Mouse (Mus musculus) myocyte (in vitro differentiated cells): ENCODE measurements around the gene Fbxo41. TPM values are rescaled to one million over a fixed set of nuclear protein-coding genes. Genes with fewer than 3 reads are reported as not detected.

Source experiments
- H3K27me3 ChIP-seq: one replicate; pipeline ENCODE4 v1.6.1; 2011; ENCODE audit not compliant: control insufficient read depth, insufficient read depth, insufficient read length
- H3K36me3 ChIP-seq: one replicate; pipeline ENCODE4 v1.6.1; 2011; ENCODE audit not compliant: control insufficient read depth, insufficient read depth
- H3K4me2 ChIP-seq: one replicate; pipeline ENCODE4 v1.6.1; 2011; ENCODE audit warnings: low read depth, control low read depth
- H3K4me3 ChIP-seq: one replicate; pipeline ENCODE4 v1.5.1; 2011; ENCODE audit warnings: mild to moderate bottlenecking, control low read depth, moderate library complexity
- H3K79me2 ChIP-seq: one replicate; pipeline ENCODE4 v1.6.1; 2011; ENCODE audit not compliant: control insufficient read depth, insufficient read depth
- H3ac ChIP-seq: one replicate; pipeline ENCODE4 v1.6.1; 2011; ENCODE audit not compliant: control insufficient read depth, insufficient read length
- CEBPB ChIP-seq: IDR thresholded peaks from 2 replicates; pipeline ENCODE4 v1.6.1; 2011; ENCODE audit warnings: mild to moderate bottlenecking, moderate library complexity; ENCODE audit not compliant: poor library complexity, insufficient read depth, severe bottlenecking
- E2F4 ChIP-seq: IDR thresholded peaks from one replicate; pipeline ENCODE4 v1.6.1; 2011; ENCODE audit warnings: mild to moderate bottlenecking, control low read depth, moderate library complexity; ENCODE audit not compliant: insufficient read depth
- MAX ChIP-seq: IDR thresholded peaks from one replicate; pipeline ENCODE4 v1.6.1; 2011; ENCODE audit warnings: low read depth, mild to moderate bottlenecking, control low read depth
- MYOD1 ChIP-seq, 3 experiments: IDR thresholded peaks; one replicate each; pipeline ENCODE4 v1.6.1; 2011; ENCODE audit warnings: control low read depth in 2 of 3, low read depth in 2 of 3, mild to moderate bottlenecking in 2 of 3, moderate library complexity in 1 of 3; ENCODE audit not compliant: insufficient read length in 2 of 3, control insufficient read depth in 1 of 3
- MYOG ChIP-seq, 3 experiments: IDR thresholded peaks; one replicate each; pipeline ENCODE4 v1.6.1; 2011; ENCODE audit warnings: control low read depth in 2 of 3, low read depth in 2 of 3, mild to moderate bottlenecking in 2 of 3; ENCODE audit not compliant: insufficient read length in 2 of 3, control insufficient read depth in 1 of 3, insufficient read depth in 1 of 3
- POLR2A ChIP-seq: IDR thresholded peaks from one replicate; pipeline ENCODE4 v1.6.1; 2011; ENCODE audit warnings: low read depth, mild to moderate bottlenecking, control low read depth, moderate library complexity; ENCODE audit not compliant: insufficient read length
- POLR2AphosphoS2 ChIP-seq: IDR thresholded peaks from one replicate; pipeline ENCODE4 v1.6.1; 2011; ENCODE audit warnings: low read depth, control low read depth; ENCODE audit not compliant: insufficient read length
- REST ChIP-seq: IDR thresholded peaks from one replicate; pipeline ENCODE4 v1.6.1; 2011; ENCODE audit warnings: mild to moderate bottlenecking, control low read depth, moderate library complexity; ENCODE audit not compliant: insufficient read depth, insufficient read length
- SRF ChIP-seq: IDR thresholded peaks from one replicate; pipeline ENCODE4 v1.6.1; 2011; ENCODE audit warnings: low read depth; ENCODE audit not compliant: control insufficient read depth, insufficient read length
- TCF12 ChIP-seq: IDR thresholded peaks from one replicate; pipeline ENCODE4 v1.6.1; 2011; ENCODE audit warnings: mild to moderate bottlenecking, control low read depth; ENCODE audit not compliant: poor library complexity, insufficient read depth, severe bottlenecking
- TCF3 ChIP-seq: IDR thresholded peaks from one replicate; pipeline ENCODE4 v1.6.1; 2011; ENCODE audit warnings: low read depth, control low read depth; ENCODE audit not compliant: insufficient read length
- USF1 ChIP-seq: IDR thresholded peaks from one replicate; pipeline ENCODE4 v1.6.1; 2011; ENCODE audit warnings: low read depth, mild to moderate bottlenecking, control low read depth, moderate library complexity
- polyA plus RNA-seq: library from polyadenylated mRNA; unstranded; fragments of >200 nt; fragmentation: generic; extraction: Trizol; gene quantifications from one replicate; pipeline ENCODE4 v1.2.1, GENCODE M21; 2012; ENCODE audit warnings: missing spikeins

Fbxo41 gene
- polyA plus RNA-seq, result not detected

DNA sequence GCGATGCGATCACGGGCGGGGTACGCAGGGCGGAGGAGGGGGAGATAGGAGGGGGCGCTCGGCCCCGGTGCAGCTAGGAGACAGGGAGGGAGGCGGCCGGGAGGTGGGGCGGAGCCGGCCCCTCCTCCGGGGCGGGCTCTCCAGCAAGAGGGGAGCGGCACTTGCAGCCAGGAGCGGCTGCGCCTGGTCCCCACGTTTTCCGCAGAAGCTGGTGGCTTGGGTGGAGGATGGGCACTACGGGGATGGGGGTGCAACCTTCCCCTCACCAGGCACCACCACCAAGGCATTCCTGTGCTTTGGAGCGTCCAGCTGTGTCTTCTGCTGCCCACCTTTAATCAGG lies at the start of gene Fbxo41:
Fbxo41 (minus strand) TSS at position 84 of the 340 bp plus-strand sequence.
- no peak for TF ChIP-seq REST
- no peak for TF ChIP-seq TCF3
- no peak for TF ChIP-seq USF1
- TF ChIP-seq POLR2AphosphoS2, result no peak
- TF ChIP-seq SRF, result no peak
- TF ChIP-seq E2F4, result no peak
- no peak for TF ChIP-seq MAX
- no peak for TF ChIP-seq CEBPB
- no peak for TF ChIP-seq MYOG (IDR thresholded peaks at IDR 0.05; ENCODE audit: control insufficient read depth in 1 of 3, insufficient read depth in 1 of 3, insufficient read length in 2 of 3, low read depth in 2 of 3)
- TF ChIP-seq MYOD1 (IDR thresholded peaks at IDR 0.05; ENCODE audit: control insufficient read depth in 1 of 3, insufficient read length in 2 of 3, low read depth in 2 of 3), result no peak
- TF ChIP-seq TCF12, result no peak
- TF ChIP-seq POLR2A, result no peak
- Histone ChIP-seq H3K4me3 (no peak within 1 kb of the TSS), H3K27me3 (peaks cover 32% of the 10 kb centered on the region), H3K36me3 (no peaks in the 10 kb centered on the region), H3ac (no peak within 1 kb of the TSS), H3K79me2 (no peaks in the 10 kb centered on the region), H3K4me2 (peak within 1 kb of the TSS; percentile 6)

DNA sequence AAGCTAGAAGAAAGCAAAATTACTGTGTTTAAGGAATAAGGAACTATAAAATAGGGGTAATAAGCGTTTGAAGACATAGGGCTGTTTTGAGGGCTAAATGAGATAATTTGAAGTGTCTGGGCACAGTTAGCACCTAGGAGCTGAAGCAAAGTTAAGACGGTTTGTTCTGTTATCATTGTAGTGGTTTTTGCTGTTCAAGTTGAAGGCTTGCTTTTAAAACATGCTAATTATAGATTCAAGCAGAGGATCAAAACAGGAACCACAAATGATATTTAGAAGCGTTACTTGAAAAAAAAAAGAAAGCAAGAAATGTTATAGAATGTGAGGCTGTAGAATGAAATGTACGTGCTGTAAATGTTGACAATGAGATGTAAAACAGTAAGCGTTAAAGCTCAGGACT lies 44.8 kb upstream of the Fbxo41 start:
- no peak for TF ChIP-seq MYOD1 (IDR thresholded peaks at IDR 0.05; ENCODE audit: control insufficient read depth in 1 of 3, insufficient read length in 2 of 3, low read depth in 2 of 3)
- TF ChIP-seq TCF12, result no peak
- no peak for TF ChIP-seq TCF3
- TF ChIP-seq E2F4, result no peak
- TF ChIP-seq CEBPB, result no peak
- Histone ChIP-seq H3K4me2 (no peak overlapping the region), H3K79me2 (no peaks in the 10 kb centered on the region), H3K27me3 (no peaks in the 10 kb centered on the region), H3ac (no peak overlapping the region), H3K4me3 (no peak overlapping the region), H3K36me3 (no peaks in the 10 kb centered on the region)

DNA sequence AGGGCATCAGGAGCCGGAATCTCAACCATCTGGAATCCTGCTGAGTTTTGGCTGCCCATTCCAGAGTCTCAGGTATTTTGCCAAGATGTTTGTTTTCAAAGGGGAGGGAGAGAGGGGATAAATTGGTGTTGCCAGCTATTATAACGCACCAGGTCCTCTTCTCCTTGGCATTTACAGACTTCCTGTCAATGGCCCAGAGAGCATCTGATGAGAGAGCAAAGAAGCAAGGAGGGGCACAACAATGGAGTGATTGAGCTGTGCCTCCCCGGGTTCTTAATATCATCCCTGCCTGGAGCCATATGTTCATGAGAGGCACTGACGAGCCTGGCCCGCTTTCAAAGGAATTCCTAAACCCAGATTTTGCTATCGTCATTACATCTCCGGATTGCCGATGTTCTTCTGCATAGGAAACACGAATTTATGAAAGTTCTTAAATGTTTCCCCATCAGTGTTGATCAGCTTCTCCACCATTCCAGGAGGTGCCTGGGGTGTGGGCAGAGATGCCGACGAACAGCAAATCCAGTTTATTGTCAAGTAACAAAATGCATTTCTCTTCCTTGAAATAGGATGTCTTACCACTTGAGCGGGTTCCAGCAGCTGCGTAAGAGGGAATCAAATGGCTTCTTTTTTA lies 41.6 kb upstream of the Fbxo41 start:
- Histone ChIP-seq H3K4me2 (no peak overlapping the region), H3K79me2 (no peaks in the 10 kb centered on the region), H3K4me3 (no peak overlapping the region), H3K27me3 (no peaks in the 10 kb centered on the region), H3K36me3 (no peaks in the 10 kb centered on the region), H3ac (no peak overlapping the region)
- TF ChIP-seq MYOD1 (IDR thresholded peaks at IDR 0.05; ENCODE audit: control insufficient read depth in 1 of 3, insufficient read length in 2 of 3, low read depth in 2 of 3) (no peak), SRF (no peak), MAX (no peak), USF1 (no peak), REST (no peak), TCF12 (no peak), TCF3 (no peak), POLR2AphosphoS2 (no peak)

DNA sequence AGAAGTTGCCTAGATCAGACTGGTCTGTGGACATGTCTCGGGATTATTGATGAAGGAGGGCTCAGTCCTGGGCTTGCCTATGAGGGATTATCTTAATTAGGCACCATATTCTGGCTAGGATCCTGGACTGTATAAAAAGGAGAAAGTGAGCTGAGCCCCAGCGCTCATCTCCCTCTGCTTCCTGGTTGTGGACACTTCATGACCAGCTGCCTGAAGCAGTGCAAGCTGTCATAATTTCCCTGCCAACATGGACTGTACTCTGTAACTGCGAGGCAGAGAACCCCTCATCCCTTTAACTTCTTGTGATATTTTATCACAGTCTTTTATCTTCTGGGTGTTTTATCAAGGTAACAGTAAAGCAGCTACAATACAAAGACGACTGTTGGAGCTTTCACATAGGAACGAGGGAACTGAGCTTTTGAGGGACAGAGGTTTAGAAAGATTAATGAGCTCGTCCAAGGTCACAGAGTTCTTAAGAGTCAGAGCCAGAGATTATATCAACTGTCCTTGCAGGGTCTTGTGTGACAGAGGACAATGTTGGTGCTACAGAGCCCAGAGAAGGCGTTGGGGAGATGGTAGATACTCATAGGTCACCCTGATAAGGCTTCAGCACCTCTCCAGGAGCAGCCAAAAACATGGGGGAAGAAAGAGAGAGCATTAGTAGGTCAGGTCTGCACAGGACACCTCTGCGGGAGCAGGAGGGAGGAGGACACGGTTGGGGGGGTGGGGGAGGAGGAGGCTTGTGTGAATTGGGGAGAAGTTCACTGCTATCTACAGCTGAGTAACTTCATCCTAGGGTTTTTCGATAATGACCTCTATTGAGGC lies 40.8 kb upstream of the Fbxo41 start:
- TF ChIP-seq MYOD1 (IDR thresholded peaks at IDR 0.05; ENCODE audit: control insufficient read depth in 1 of 3, insufficient read length in 2 of 3, low read depth in 2 of 3) (no peak), MYOG (IDR thresholded peaks at IDR 0.05; ENCODE audit: control insufficient read depth in 1 of 3, insufficient read depth in 1 of 3, insufficient read length in 2 of 3, low read depth in 2 of 3) (no peak), SRF (no peak), REST (no peak), POLR2A (no peak), TCF3 (no peak), CEBPB (no peak), USF1 (no peak), TCF12 (no peak), POLR2AphosphoS2 (no peak), MAX (no peak), E2F4 (no peak)
- Histone ChIP-seq H3K36me3 (no peaks in the 10 kb centered on the region), H3K27me3 (no peaks in the 10 kb centered on the region), H3ac (no peak overlapping the region), H3K4me3 (no peak overlapping the region), H3K79me2 (no peaks in the 10 kb centered on the region), H3K4me2 (no peak overlapping the region)

DNA sequence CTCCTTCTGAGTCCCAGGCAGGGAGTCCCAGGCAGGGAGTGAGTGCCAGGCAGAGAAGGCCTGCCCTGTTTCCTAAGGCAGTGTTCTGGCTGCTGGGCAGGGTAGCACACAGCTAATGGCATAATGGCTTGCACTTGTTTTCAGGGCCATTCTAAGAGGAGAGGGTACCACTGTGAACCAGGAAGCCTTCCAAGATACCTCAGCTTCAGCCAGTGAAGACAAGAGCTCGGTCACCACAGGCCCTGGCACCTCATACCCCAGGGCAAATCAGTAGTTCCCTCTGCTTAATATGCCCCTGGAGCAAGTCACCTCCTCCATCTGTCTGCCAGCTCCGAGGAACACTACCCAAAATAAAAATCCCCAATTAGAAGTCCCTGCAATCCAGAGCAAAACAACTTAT lies 20.0 kb upstream of the Fbxo41 start:
- H3K36me3 ChIP-seq, result no peaks in the 10 kb centered on the region
- no peak overlapping the region for H3ac ChIP-seq
- H3K79me2 ChIP-seq, result no peaks in the 10 kb centered on the region
- TF ChIP-seq SRF (no peak), CEBPB (no peak), E2F4 (no peak), MYOD1 (IDR thresholded peaks at IDR 0.05; ENCODE audit: control insufficient read depth in 1 of 3, insufficient read length in 2 of 3, low read depth in 2 of 3) (no peak), TCF12 (no peak), USF1 (no peak), POLR2AphosphoS2 (no peak), REST (no peak), MYOG (IDR thresholded peaks at IDR 0.05; ENCODE audit: control insufficient read depth in 1 of 3, insufficient read depth in 1 of 3, insufficient read length in 2 of 3, low read depth in 2 of 3) (no peak), POLR2A (no peak), MAX (no peak), TCF3 (no peak)
- H3K4me3 ChIP-seq, result no peak overlapping the region
- no peak overlapping the region for H3K4me2 ChIP-seq
- H3K27me3 ChIP-seq, result peaks cover 4% of the 10 kb centered on the region
